Comparison of ENCODE assay signal across 28 mouse cellular contexts in the genomic region with DNA sequence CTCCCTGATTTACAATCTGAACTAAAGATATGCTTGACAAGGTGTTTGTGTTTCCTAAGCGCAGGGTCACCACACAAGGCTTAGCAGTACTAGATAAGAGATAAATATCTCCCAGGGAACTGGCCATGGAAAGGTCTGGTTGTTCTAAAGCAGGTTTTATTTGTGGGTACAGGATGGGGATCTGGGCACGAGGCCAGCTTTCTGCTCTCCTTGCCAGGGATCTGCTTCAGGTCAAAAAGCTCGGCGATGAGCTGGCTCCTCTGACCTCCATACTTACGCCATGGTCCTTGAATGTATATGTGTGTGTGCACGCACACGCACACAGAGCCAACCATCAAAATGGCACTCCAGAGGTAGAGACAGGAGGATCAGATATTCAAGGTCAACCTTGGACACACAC. TPM values are rescaled to one million over a fixed set of nuclear protein-coding genes. Genes with fewer than 3 reads are reported as not detected.
DNase-seq lines count a peak whose midpoint lies in the region; ATAC-seq and TF ChIP-seq lines count a peak whose summit lies in the region.
"Had no signal": no experiment of that assay in that cellular context is flagged by ENCODE, and none has a peak within 500 bp of the region (broad histone marks: within the 10 kb centered on the region; RNA-seq: fewer than 3 reads in every experiment).

No protein-coding gene starts in this region.

- WGBS in cerebellum, adult 2 months = 60% methylated on average over 7 of the region's 7 CpGs
- 60% methylated on average over 7 of the region's 7 CpGs for WGBS in heart, embryonic 10.5 days
- WGBS in midbrain, embryonic 11.5 days = 91% methylated on average over 7 of the region's 7 CpGs
- 88% methylated on average over 7 of the region's 7 CpGs for WGBS in midbrain, embryonic 15.5 days

- H3K4me3 ChIP-seq in cerebellum, adult 2 months (replicated peaks; ENCODE audit: insufficient read depth, low read depth, low read length) = no peak overlapping the region
- H3K4me3 ChIP-seq in heart, embryonic 10.5 days = no peak overlapping the region
- H3K4me3 ChIP-seq in midbrain, embryonic 11.5 days (ENCODE audit: low read depth, low read length) = no peak overlapping the region
- no peak overlapping the region for H3K4me3 ChIP-seq in midbrain, embryonic 15.5 days
- H3K4me3 ChIP-seq: erythroblast, embryonic 14.5 days; heart, adult 2 months; heart, embryonic 15.5 days; hindbrain, embryonic 13.5 days; neural tube, embryonic 15.5 days had no signal

- H3K27me3 ChIP-seq in cerebellum, adult 2 months (ENCODE audit: control insufficient read depth, insufficient read depth, low read length) = no peaks in the 10 kb centered on the region; the same call in 1 of the 2 replicates
- peaks cover 15% of the 10 kb centered on the region for H3K27me3 ChIP-seq in heart, embryonic 10.5 days (ENCODE audit: insufficient read depth, poor library complexity, severe bottlenecking)
- peaks cover 5% of the 10 kb centered on the region; the same call in 1 of the 2 replicates for H3K27me3 ChIP-seq in midbrain, embryonic 11.5 days (ENCODE audit: control insufficient read depth, insufficient read depth, low read length)
- H3K27me3 ChIP-seq in midbrain, embryonic 15.5 days (replicated peaks) = 0 out of 2 replicates have a peak, but pooled peaks cover 9% of the 10 kb centered on the region

- no peak for TF ChIP-seq POLR2A in cerebellum, adult 2 months (IDR thresholded peaks at IDR 0.05; ENCODE audit: borderline replicate concordance, insufficient read depth, low read length)

- intact Hi-C loops in heart, postnatal 25 days (cut with DNase I) = no loop called here

- ATAC-seq in midbrain, embryonic 11.5 days (ENCODE audit: low FRiP score) = no peak
- ATAC-seq in midbrain, embryonic 15.5 days (replicated peaks) = no peak
- ATAC-seq: forebrain, embryonic 16.5 days; intestine, postnatal 0 days had no signal

- DNase-seq in cerebellum, adult 2 months = peak; percentile 29 to 34
- DNase-seq in cerebellum, adult 8-10 months = no peak
- no peak for DNase-seq in heart, embryonic 10.5 days (ENCODE audit: low spot score)
- no peak for DNase-seq in heart, postnatal 25 days (ENCODE audit: low spot score)
- peak; percentile 47 for DNase-seq in midbrain, embryonic 11.5 days (ENCODE audit: low spot score, missing footprints)
- DNase-seq in brain, adult 2 months (ENCODE audit: low read depth, low spot score) = peak; percentile 26
- no peak for DNase-seq in left cerebral cortex, adult 11 months (ENCODE audit: low spot score)
- DNase-seq: B cell, adult 2 months; heart, adult 2 months; heart, postnatal 36 days; kidney, postnatal 14 days; left cerebral cortex, postnatal 4 days; liver; lung, adult 2 months; lung, postnatal 10 days; midbrain, embryonic 14.5 days; retina, postnatal 1 day; right cerebral cortex, postnatal 14 days; thymus, postnatal 4 days had no signal

- peaks cover 3% of the 10 kb centered on the region; the same call in 1 of the 2 replicates for H3K4me1 ChIP-seq in cerebellum, adult 2 months (ENCODE audit: control insufficient read depth, insufficient read depth, low read length)
- H3K4me1 ChIP-seq in heart, embryonic 10.5 days = peaks cover 49% of the 10 kb centered on the region
- H3K4me1 ChIP-seq in midbrain, embryonic 11.5 days (ENCODE audit: control insufficient read depth, insufficient read depth, low read length) = peaks cover 14% of the 10 kb centered on the region
- peaks cover 10% of the 10 kb centered on the region for H3K4me1 ChIP-seq in midbrain, embryonic 15.5 days

- no peak overlapping the region for H3K4me2 ChIP-seq in midbrain, embryonic 11.5 days
- H3K4me2 ChIP-seq in midbrain, embryonic 15.5 days = no peak overlapping the region
- H3K4me2 ChIP-seq: heart, embryonic 15.5 days; hindbrain, embryonic 13.5 days; neural tube, embryonic 15.5 days had no signal

- TF ChIP-seq CTCF in cerebellum, adult 2 months (IDR thresholded peaks at IDR 0.05; ENCODE audit: borderline replicate concordance, insufficient read depth, low read depth, low read length) = no peak

- H3K9ac ChIP-seq in midbrain, embryonic 11.5 days (ENCODE audit: low read length) = no peak overlapping the region
- no peak overlapping the region for H3K9ac ChIP-seq in midbrain, embryonic 15.5 days
- H3K9ac ChIP-seq: heart, embryonic 15.5 days; hindbrain, embryonic 13.5 days; liver, embryonic 14.5 days; neural tube, embryonic 15.5 days had no signal

- H3K27ac ChIP-seq in cerebellum, adult 2 months (ENCODE audit: insufficient read depth, low read length) = no peak overlapping the region
- 0 out of 2 replicates have a peak overlapping the region, but pooled peaks have one; percentile 49 for H3K27ac ChIP-seq in heart, embryonic 10.5 days
- no peak overlapping the region for H3K27ac ChIP-seq in midbrain, embryonic 11.5 days (ENCODE audit: low read depth, low read length)
- no peak overlapping the region for H3K27ac ChIP-seq in midbrain, embryonic 15.5 days
- H3K27ac ChIP-seq: heart, adult 2 months; heart, embryonic 15.5 days; hindbrain, embryonic 13.5 days; liver, embryonic 14.5 days; macrophage; neural tube, embryonic 15.5 days had no signal

- no peaks in the 10 kb centered on the region for H3K9me3 ChIP-seq in heart, embryonic 10.5 days
- H3K9me3 ChIP-seq in midbrain, embryonic 11.5 days (ENCODE audit: control insufficient read depth, low read length) = no peaks in the 10 kb centered on the region
- no peaks in the 10 kb centered on the region for H3K9me3 ChIP-seq in midbrain, embryonic 15.5 days
- H3K9me3 ChIP-seq: heart, embryonic 15.5 days; hindbrain, embryonic 13.5 days; neural tube, embryonic 15.5 days had no signal

- no peaks in the 10 kb centered on the region for H3K36me3 ChIP-seq in heart, embryonic 10.5 days
- H3K36me3 ChIP-seq in midbrain, embryonic 11.5 days (ENCODE audit: control insufficient read depth, insufficient read depth, low read length) = no peaks in the 10 kb centered on the region
- no peaks in the 10 kb centered on the region for H3K36me3 ChIP-seq in midbrain, embryonic 15.5 days (replicated peaks)
- H3K36me3 ChIP-seq: heart, embryonic 15.5 days; hindbrain, embryonic 13.5 days; neural tube, embryonic 15.5 days had no signal

RNA-seq across cellular contexts. Expression of a gene that starts 24.7 kb away (rescaled TPM):
- 3.7 and 4.3 TPM in 2 replicates for polyA plus RNA-seq in cerebellum, adult 2 months (2012; rRNA removed)
- polyA plus RNA-seq in heart, embryonic 10.5 days (2016; fragmentation: Nextera tagmentation; extraction: Ambion mirVana) = 4.2 and 6.1 TPM in 2 replicates
- total RNA-seq in heart, postnatal 25 days (2021) = 1 to 10 TPM; 2.3 to 2.7 TPM
- 4.7 and 6.1 TPM in 2 replicates for polyA plus RNA-seq in midbrain, embryonic 11.5 days (2014; fragmentation: Nextera tagmentation; extraction: Ambion mirVana)
- polyA plus RNA-seq in midbrain, embryonic 15.5 days (2015; fragmentation: Nextera tagmentation; extraction: Ambion mirVana) = 5.1 and 6.3 TPM in 2 replicates
- polyA plus RNA-seq: erythroblast, embryonic 14.5 days had no signal

RNA-seq across cellular contexts. Expression of a gene that starts 47.8 kb away (rescaled TPM):
- polyA plus RNA-seq in cerebellum, adult 2 months (2012; rRNA removed) = 38.0 and 40.6 TPM in 2 replicates
- polyA plus RNA-seq in heart, embryonic 10.5 days (2016; fragmentation: Nextera tagmentation; extraction: Ambion mirVana) = 24.6 and 25.4 TPM in 2 replicates
- total RNA-seq in heart, postnatal 25 days (2021) = 10 to 100 TPM; 22.8 to 25.6 TPM
- 19.3 and 21.1 TPM in 2 replicates for polyA plus RNA-seq in midbrain, embryonic 11.5 days (2014; fragmentation: Nextera tagmentation; extraction: Ambion mirVana)
- polyA plus RNA-seq in midbrain, embryonic 15.5 days (2015; fragmentation: Nextera tagmentation; extraction: Ambion mirVana) = 19.9 and 20.8 TPM in 2 replicates

Comparison
In these comparisons a context has a peak if more than half of its experiments do, and no peak if none do; other contexts are left out.
1. DNase-seq: peak in cerebellum, adult 2 months (2 of 2), midbrain, embryonic 11.5 days (single experiment) and brain, adult 2 months (single experiment); none in cerebellum, adult 8-10 months (single experiment), heart, embryonic 10.5 days (single experiment), heart, postnatal 25 days (single experiment) and left cerebral cortex, adult 11 months (single experiment).